Mouse (Mus musculus) urinary bladder, postnatal 4 days (tissue): Measurements from ENCODE around the gene Hist1h2bh.
A peak's percentile ranks its signal among the peaks of the same experiment; 100 is the strongest.
"Not testable (repeated sequence)": the region's sequence is repeated elsewhere in the genome, so short reads cannot be mapped to it uniquely, and the experiment has no call there.

ENCODE experiments used
- DNase-seq, 2 experiments: peaks; one replicate each; pipeline ENCODE4 v3.0.0; 2021 to 2022; ENCODE audit warnings: low spot score in 2 of 2

The Hist1h2bh gene

DNA sequence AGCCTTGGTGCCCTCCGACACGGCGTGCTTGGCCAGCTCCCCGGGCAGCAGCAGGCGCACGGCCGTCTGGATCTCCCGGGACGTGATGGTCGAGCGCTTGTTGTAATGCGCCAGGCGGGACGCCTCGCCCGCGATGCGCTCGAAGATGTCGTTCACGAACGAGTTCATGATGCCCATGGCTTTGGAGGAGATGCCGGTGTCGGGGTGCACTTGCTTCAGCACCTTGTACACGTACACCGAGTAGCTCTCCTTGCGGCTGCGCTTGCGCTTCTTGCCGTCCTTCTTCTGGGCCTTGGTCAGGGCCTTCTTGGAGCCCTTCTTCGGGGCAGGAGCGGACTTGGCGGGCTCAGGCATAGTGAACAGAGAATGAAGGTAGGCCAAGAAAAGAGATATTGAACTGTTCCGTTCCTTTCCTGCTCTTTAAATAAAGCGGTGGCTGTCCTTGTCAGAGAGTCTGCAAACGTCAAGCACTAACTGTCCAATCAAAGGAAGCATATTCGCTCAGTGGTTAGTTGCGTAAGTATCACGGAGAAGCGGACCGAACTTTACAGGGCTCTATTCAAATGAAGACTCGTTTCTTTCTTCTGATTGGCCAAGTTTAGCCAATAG lies at the start of gene Hist1h2bh:
Gene Hist1h2bh (minus strand): TSS at position 394 of the 609 bp plus-strand sequence.
- peak in 1 of 2 experiments; percentile 47 for DNase-seq

GRCm38 (mm10) chr13:23592614-23593013 lies 49.4 kb upstream of the Hist1h2bh start:
- DNase-seq: no peak

GRCm38 (mm10) chr13:23591886-23592285 lies 48.7 kb upstream of the Hist1h2bh start:
- DNase-seq: not testable (repeated sequence)

- no peak for DNase-seq
These were observed 48.0 kb upstream of the Hist1h2bh start for GRCm38 (mm10) chr13:23591206-23591605.

GRCm38 (mm10) chr13:23586940-23587225 lies 43.7 kb upstream of the Hist1h2bh start:
- no peak for DNase-seq

GRCm38 (mm10) chr13:23586099-23586939 lies 43.1 kb upstream of the Hist1h2bh start:
- DNase-seq: no peak

GRCm38 (mm10) chr13:23585442-23586098 lies 42.4 kb upstream of the Hist1h2bh start:
- DNase-seq: peak in 1 of 2 experiments; percentile 66

- peak; percentile 60 to 71 for DNase-seq
These were observed 41.8 kb upstream of the Hist1h2bh start for GRCm38 (mm10) chr13:23585029-23585441.

DNA sequence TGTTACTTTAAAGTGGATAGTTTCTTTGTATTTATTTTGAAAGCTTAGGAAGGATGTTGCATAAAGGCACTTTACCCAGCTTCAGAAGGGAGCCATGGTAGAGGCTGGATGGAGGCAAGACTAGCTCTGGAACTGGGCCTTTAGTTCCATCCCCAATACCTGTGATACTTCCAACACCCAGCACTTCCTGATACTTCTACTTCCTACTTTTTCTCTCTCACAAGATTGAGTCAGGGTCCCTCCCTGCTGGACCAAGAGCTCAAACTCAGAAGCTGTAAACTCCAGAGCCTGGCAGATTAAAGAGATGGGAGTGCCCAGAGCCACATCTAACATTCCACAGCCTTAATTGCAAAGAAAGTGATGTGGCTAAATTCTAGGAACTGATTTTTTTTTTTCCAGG lies 41.1 kb upstream of the Hist1h2bh start:
- no peak for DNase-seq

DNA sequence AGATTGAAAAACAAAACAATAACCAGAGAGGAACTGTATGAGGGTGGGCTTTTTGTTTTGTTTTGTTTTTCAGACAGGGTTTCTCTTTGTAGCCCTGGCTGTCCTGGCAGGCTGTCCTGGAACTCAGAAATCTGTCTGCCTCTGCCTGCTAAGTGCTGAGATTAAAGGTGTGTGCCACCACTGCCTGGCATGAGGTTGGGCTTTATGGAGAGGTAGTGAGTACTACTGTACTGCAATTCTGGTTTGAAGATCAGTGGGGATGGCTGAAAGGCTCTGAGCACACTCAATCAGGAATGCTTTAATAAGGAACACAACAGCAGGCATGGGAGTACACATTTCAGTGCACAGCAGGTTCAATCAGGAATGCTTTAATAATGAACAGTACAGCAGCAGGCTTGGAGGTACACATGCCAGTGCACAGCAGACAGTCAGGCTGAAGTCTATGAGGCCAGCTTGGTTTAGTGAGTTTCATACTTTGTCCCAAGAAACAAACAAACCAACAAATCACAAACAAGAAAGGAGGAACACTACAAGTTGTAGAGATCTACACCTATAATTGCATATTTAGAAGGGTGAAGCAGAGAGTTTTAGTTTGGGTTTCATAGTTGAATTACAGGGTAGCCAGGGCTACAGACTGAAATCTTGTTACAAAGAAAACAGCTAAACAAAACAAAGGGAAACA lies 40.3 kb upstream of the Hist1h2bh start:
- no peak for DNase-seq

GRCm38 (mm10) chr13:23582219-23583056 lies 39.2 kb upstream of the Hist1h2bh start:
- DNase-seq: no peak

- DNase-seq: peak; percentile 94 to 95
These were observed 38.4 kb upstream of the Hist1h2bh start, which contains the start of gene Hist1h4d for GRCm38 (mm10) chr13:23581408-23582218. Gene Hist1h4d (plus strand): TSS chr13:23581598.

GRCm38 (mm10) chr13:23577835-23578234 lies 34.6 kb upstream of the Hist1h2bh start:
- no peak for DNase-seq

- no peak for DNase-seq
These were observed 33.9 kb upstream of the Hist1h2bh start for GRCm38 (mm10) chr13:23576906-23577639.

DNA sequence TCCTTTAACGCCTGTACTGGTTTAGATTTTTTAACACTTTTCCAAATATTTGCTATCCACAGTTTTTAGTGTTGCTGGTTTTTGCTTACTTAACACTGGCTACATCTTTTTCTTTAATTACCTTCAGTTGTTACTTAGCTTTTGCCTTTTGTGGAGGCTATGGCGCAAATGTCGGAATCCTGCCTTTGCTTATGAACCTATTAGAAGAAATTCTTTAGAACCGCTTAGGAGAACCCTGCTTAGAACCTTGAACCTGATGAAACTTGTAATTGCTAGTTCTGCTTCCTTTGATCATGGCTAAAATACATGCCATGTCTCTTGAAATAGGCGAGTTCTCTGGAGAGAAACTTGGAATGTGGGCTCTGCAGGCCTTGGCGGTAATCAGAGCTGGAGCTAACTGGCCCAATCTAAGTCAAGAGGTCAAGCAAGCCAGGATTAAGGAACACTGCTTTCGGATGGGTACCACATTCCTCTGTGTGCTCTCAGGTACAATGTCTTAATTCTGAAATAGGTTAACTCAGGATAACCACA lies 33.2 kb upstream of the Hist1h2bh start:
- DNase-seq: no peak

DNA sequence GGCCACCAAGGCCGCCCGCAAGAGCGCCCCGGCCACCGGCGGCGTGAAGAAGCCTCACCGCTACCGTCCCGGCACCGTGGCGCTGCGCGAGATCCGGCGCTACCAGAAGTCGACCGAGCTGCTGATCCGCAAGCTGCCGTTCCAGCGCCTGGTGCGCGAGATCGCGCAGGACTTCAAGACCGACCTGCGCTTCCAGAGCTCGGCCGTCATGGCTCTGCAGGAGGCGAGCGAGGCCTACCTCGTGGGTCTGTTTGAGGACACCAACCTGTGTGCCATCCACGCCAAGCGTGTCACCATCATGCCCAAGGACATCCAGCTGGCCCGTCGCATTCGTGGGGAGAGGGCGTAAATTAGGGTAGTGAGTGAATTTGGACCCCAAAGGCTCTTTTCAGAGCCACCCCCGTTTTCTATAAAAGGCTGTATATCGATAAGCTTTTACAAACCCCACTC lies 32.7 kb upstream of the Hist1h2bh start:
- not testable (repeated sequence) for DNase-seq

GRCm38 (mm10) chr13:23575271-23575851 lies 32.2 kb upstream of the Hist1h2bh start, which contains the start of gene Hist1h3d:
Gene Hist1h3d (plus strand): TSS chr13:23575763.
- DNase-seq: peak in 1 of 2 experiments; percentile 33

DNA sequence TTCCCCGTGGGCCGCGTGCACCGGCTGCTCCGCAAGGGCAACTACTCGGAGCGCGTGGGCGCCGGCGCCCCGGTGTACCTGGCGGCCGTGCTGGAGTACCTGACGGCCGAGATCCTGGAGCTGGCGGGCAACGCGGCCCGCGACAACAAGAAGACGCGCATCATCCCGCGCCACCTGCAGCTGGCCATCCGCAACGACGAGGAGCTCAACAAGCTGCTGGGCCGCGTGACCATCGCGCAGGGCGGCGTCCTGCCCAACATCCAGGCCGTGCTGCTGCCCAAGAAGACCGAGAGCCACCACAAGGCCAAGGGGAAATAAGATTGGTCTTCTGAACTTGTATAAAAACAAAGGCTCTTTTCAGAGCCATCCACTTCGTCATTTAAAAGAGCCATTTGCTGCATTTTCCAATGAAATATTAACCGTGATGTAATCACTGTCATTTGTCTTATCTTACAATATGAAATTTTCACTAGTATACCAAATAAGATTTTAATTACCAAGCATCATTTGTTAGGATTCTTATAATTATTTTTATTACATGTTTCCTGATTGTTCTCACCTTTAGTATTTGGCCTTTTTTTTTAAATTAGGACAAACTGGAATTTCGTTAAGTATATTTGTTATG lies 31.5 kb upstream of the Hist1h2bh start:
- not testable (repeated sequence) for DNase-seq
